Mouse (Mus musculus) heart, embryonic 14.5 days (tissue): ENCODE measurements at regions not wholly inside any gene's neighbourhood (a gene's known extent, or its start where the extent isn't known, plus 50 kb on each side); places are given as distances from the start of the nearest gene placed in this dataset.

Source experiments
- ATAC-seq: fragments of 200-750 bp; cut with Nextera tagmentation; 2 replicates; pipeline ENCODE4 v1.8.0; 2017; ENCODE audit warnings: low read depth, moderate TSS enrichment; ENCODE audit not compliant: insufficient number of reproducible peaks, insufficient read depth, low FRiP score
- H3K27ac ChIP-seq, 2 experiments: fragments of 200-500 bp in 1 of 2; fragments of 300-500 bp in 1 of 2; sonication (generic) in 1 of 2; replicated peaks in 1 of 2; 2 replicates each; pipeline ENCODE4 v1.5.1; 2012 to 2014; ENCODE audit warnings: low read depth in 2 of 2, low read length in 2 of 2, control low read depth in 1 of 2, mild to moderate bottlenecking in 1 of 2, mixed read lengths in 1 of 2; ENCODE audit not compliant: control insufficient read depth in 1 of 2, insufficient read depth in 1 of 2
- H3K27me3 ChIP-seq: fragments of 300-500 bp; sonication (generic); 2 replicates; pipeline ENCODE4 v1.6.1; 2014; ENCODE audit warnings: mild to moderate bottlenecking, low read length, control low read depth; ENCODE audit not compliant: control insufficient read depth, insufficient read depth
- H3K36me3 ChIP-seq: fragments of 300-500 bp; sonication (generic); 2 replicates; pipeline ENCODE4 v1.6.1; 2014; ENCODE audit warnings: mild to moderate bottlenecking, control low read depth, low read length, mixed read lengths; ENCODE audit not compliant: control insufficient read depth, insufficient read depth
- H3K4me1 ChIP-seq, 2 experiments: fragments of 200-500 bp in 1 of 2; fragments of 300-500 bp in 1 of 2; sonication (generic) in 1 of 2; 2 replicates each; pipeline ENCODE4 v1.6.1; 2012 to 2014; ENCODE audit warnings: low read length in 2 of 2, control low read depth in 1 of 2, mixed read lengths in 1 of 2; ENCODE audit not compliant: control insufficient read depth in 2 of 2, insufficient read depth in 2 of 2
- H3K4me2 ChIP-seq: fragments of 300-500 bp; sonication (generic); 2 replicates; pipeline ENCODE4 v1.6.1; 2014; ENCODE audit warnings: mild to moderate bottlenecking, low read length
- H3K4me3 ChIP-seq, 2 experiments: fragments of 200-500 bp in 1 of 2; fragments of 300-500 bp in 1 of 2; sonication (generic) in 1 of 2; 2 replicates each; pipeline ENCODE4 v1.5.1; 2012 to 2014; ENCODE audit warnings: low read length in 2 of 2, mild to moderate bottlenecking in 2 of 2, control low read depth in 1 of 2, low read depth in 1 of 2, moderate library complexity in 1 of 2; ENCODE audit not compliant: control insufficient read depth in 1 of 2, insufficient read depth in 1 of 2
- H3K9ac ChIP-seq: fragments of 300-500 bp; sonication (generic); 2 replicates; pipeline ENCODE4 v1.6.1; 2014; ENCODE audit warnings: mild to moderate bottlenecking, low read length
- H3K9me3 ChIP-seq: fragments of 300-500 bp; sonication (generic); 2 replicates; pipeline ENCODE4 v1.6.1; 2016; ENCODE audit warnings: low read length, control low read depth; ENCODE audit not compliant: control insufficient read depth
- WGBS: fragments of 180-500 bp; shearing (Covaris S2); extraction: QIAGEN DNeasy Blood & Tissue Kit; methylation state at CpG from one replicate; pipeline ENCODE4 v1.1.7; 2014; 5-methylcytosine and 5-hydroxymethylcytosine counted together

DNA sequence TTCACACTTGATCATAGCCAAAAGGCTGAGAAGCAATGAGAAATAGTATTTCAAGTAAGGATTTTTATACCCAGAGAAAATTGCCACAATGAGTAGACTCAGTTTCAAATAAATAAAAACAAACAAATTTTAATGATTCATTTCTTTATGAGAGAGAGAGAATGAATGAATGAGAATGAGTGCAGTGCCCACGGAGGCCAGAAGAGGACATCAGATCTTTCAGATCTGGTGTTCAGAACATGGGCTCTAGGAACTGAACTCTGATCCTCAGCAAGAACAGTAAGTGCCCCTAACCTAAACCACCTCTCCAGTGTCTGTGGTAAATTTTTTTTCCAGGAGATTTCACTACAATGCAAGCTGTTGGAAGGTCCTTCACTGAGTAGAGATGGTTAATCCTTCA lies 185.5 kb upstream of the Runx1 start:
- Histone ChIP-seq H3K4me2 (no peak overlapping the region), H3K9me3 (no peaks in the 10 kb centered on the region), H3K4me3 (no peak overlapping the region), H3K36me3 (no peaks in the 10 kb centered on the region), H3K9ac (no peak overlapping the region), H3K4me1 (peaks cover 0 to 2% of the 10 kb centered on the region in 2 experiments; a peak in 1 of 4 replicates), H3K27ac (no peak overlapping the region), H3K27me3 (peaks cover 23% of the 10 kb centered on the region)
- WGBS = 74% methylated on average over 1 of the region's 1 CpGs
- ATAC-seq = no peak

DNA sequence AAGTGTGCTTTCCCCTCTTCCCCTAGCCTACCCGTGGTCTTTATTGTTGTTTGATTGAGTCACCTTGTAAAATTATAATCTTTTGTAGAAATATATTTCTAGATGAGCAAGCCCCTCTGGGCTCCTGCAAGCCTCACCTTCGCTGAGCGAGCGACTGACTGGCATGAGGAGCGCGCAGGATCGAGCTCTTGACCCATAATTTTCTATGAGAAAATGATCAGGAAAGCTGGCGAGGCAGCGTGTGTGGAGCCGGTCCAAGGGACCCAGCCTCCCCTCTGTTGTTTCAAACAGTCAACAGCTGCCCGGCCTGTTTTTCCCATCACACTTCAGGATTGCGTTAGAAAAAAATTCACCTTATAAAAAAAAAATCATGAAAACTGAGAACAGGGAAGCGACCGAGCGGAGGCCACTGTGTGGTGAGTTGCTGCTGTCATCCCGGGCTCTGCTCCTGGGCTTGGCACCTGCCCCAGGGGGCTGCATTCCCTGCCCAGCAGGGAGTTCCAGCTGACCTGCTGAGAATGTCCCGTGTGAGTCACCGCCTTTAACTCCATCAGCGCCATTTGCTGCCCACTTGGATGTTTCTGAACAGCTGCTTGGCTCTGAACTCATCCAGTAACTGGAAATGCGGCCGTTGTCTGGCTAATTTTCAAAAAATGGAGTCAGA lies 180.5 kb upstream of the Runx1 start:
- no peak; the same call in 1 of the 2 replicates for ATAC-seq
- WGBS = 4% methylated on average over 21 of the region's 21 CpGs
- Histone ChIP-seq H3K27me3 (peaks cover 28% of the 10 kb centered on the region), H3K9me3 (no peaks in the 10 kb centered on the region), H3K4me1 (peaks cover 0 to 5% of the 10 kb centered on the region in 2 experiments; a peak in 1 of 4 replicates), H3K4me3 (peak overlapping the region; percentile 8 to 26; a peak in 3 of 4 replicates), H3K27ac (no peak overlapping the region), H3K9ac (peak overlapping the region; percentile 46; the same call in 1 of the 2 replicates), H3K36me3 (no peaks in the 10 kb centered on the region), H3K4me2 (peak overlapping the region; percentile 61)

DNA sequence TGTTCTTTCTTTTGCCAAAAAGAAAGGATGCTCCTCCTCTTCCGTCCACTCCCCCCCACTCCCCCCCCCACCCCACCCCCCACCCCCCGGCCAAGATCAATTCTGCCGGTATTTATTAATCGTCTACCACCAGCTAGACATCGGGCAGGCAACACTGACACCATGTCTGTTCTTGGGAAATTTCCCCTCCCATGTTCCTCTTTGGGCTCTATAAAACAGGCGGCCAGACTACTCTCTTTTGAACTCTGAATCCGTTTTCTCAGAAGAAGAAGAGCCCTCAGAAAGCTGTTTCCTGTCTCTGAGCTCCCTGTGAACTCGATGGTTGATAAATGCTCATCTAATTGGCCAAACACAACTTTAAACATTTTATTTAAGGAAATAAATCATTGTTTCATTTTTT lies 179.5 kb upstream of the Runx1 start:
- ATAC-seq = no peak
- Histone ChIP-seq H3K4me1 (peaks cover 0 to 5% of the 10 kb centered on the region in 2 experiments; a peak in 1 of 4 replicates), H3K4me3 (no peak overlapping the region), H3K4me2 (no peak overlapping the region), H3K36me3 (no peaks in the 10 kb centered on the region), H3K27me3 (peaks cover 28% of the 10 kb centered on the region), H3K27ac (no peak overlapping the region), H3K9ac (no peak overlapping the region), H3K9me3 (no peaks in the 10 kb centered on the region)
- WGBS = 13% methylated on average over 8 of the region's 8 CpGs

DNA sequence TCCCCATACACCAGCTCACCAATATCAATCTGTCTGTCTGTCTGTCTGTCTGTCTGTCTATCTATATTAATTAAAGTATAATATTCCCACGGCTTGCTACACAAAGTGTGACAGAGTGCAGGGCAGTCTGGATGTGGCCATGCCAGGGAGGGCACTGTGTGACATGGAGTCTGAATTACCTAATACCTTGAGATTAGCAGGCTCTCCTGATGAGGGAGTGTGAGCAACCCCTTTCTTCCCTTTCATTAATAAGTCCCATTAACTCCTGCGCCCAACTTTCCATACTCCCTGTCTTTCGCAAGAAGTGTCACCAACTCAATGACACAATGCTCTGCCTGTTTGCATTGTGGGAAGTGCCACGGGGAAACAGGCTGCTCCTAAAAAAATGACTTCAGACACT lies 177.9 kb upstream of the Runx1 start:
- no peaks in the 10 kb centered on the region for H3K36me3 ChIP-seq
- H3K9ac ChIP-seq = no peak overlapping the region
- 81% methylated on average over 4 of the region's 4 CpGs for WGBS
- peaks cover 0 to 5% of the 10 kb centered on the region in 2 experiments; a peak in 1 of 4 replicates for H3K4me1 ChIP-seq
- H3K9me3 ChIP-seq = no peaks in the 10 kb centered on the region
- peaks cover 28% of the 10 kb centered on the region for H3K27me3 ChIP-seq
- no peak overlapping the region for H3K4me3 ChIP-seq
- no peak for ATAC-seq
- H3K4me2 ChIP-seq = no peak overlapping the region
- no peak overlapping the region for H3K27ac ChIP-seq

GRCm38 (mm10) chr16:92998689-92999088 lies 172.7 kb upstream of the Runx1 start:
- Histone ChIP-seq H3K36me3 (no peaks in the 10 kb centered on the region), H3K4me1 (no peaks in the 10 kb centered on the region), H3K4me2 (no peak overlapping the region), H3K27me3 (peaks cover 14% of the 10 kb centered on the region), H3K9me3 (0 out of 2 replicates have a peak, but pooled peaks cover 2% of the 10 kb centered on the region), H3K27ac (no peak overlapping the region), H3K9ac (no peak overlapping the region), H3K4me3 (no peak overlapping the region)
- no peak for ATAC-seq
- WGBS = 75% methylated on average over 3 of the region's 3 CpGs

- Histone ChIP-seq H3K4me3 (no peak overlapping the region), H3K4me2 (no peak overlapping the region), H3K27me3 (peaks cover 14% of the 10 kb centered on the region), H3K36me3 (no peaks in the 10 kb centered on the region), H3K9ac (no peak overlapping the region), H3K4me1 (no peaks in the 10 kb centered on the region), H3K9me3 (0 out of 2 replicates have a peak, but pooled peaks cover 2% of the 10 kb centered on the region), H3K27ac (no peak overlapping the region)
- WGBS = 69% methylated on average over 6 of the region's 6 CpGs
- ATAC-seq = no peak
These were observed 171.7 kb upstream of the Runx1 start for GRCm38 (mm10) chr16:92997636-92998035.

DNA sequence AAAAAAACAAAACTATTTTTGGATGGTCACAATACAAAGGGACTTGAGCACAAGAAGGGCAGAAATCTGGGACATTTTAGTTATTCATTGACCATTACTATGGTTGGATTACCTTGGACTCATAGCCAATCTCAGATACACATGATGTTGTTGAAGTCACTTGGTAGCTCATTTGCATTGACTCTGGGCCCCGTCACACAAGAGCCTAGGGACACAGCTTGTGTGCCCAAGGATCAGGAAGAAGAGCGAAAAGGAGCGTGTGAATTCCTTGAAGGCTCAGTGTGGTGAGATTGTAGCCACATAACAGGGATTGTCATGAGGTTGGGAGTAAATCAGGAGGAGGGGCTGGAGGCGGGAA lies 170.0 kb upstream of the Runx1 start:
- ATAC-seq = no peak
- H3K27ac ChIP-seq = no peak overlapping the region
- no peak overlapping the region for H3K4me2 ChIP-seq
- 0 out of 2 replicates have a peak, but pooled peaks cover 2% of the 10 kb centered on the region for H3K9me3 ChIP-seq
- WGBS = 48% methylated on average over 4 of the region's 4 CpGs
- H3K4me3 ChIP-seq = no peak overlapping the region
- H3K4me1 ChIP-seq = no peaks in the 10 kb centered on the region
- no peaks in the 10 kb centered on the region for H3K36me3 ChIP-seq
- H3K9ac ChIP-seq = no peak overlapping the region
- peaks cover 18% of the 10 kb centered on the region for H3K27me3 ChIP-seq
